Mouse (Mus musculus) intestine, postnatal 0 days (tissue): ENCODE data around the gene Rab3a. TPM values are rescaled to one million over a fixed set of nuclear protein-coding genes. Genes with fewer than 3 reads are reported as not detected.
A peak's percentile ranks its signal among the peaks of the same experiment; 100 is the strongest.

ENCODE experiments used
- ATAC-seq: fragments of 200-750 bp; cut with Nextera tagmentation; 2 replicates; pipeline ENCODE4 v1.8.0; 2017; ENCODE audit warnings: mild to moderate bottlenecking, moderate TSS enrichment, moderate library complexity
- H3K27ac ChIP-seq: fragments of 300-500 bp; sonication (generic); 2 replicates; pipeline ENCODE4 v1.5.1; 2014; ENCODE audit warnings: mild to moderate bottlenecking, low read depth, low read length, moderate library complexity
- H3K27me3 ChIP-seq: fragments of 300-500 bp; sonication (generic); replicated peaks from 2 replicates; pipeline ENCODE4 v1.6.1; 2014; ENCODE audit warnings: low read length, mixed read lengths; ENCODE audit not compliant: control insufficient read depth, insufficient read depth
- H3K36me3 ChIP-seq: fragments of 300-500 bp; sonication (generic); 2 replicates; pipeline ENCODE4 v1.6.1; 2014; ENCODE audit warnings: mild to moderate bottlenecking, moderate library complexity; ENCODE audit not compliant: control insufficient read depth, insufficient read depth
- H3K4me1 ChIP-seq: fragments of 300-500 bp; sonication (generic); replicated peaks from 2 replicates; pipeline ENCODE4 v1.6.1; 2014; ENCODE audit warnings: antibody characterized with exemption, low read length, mixed read lengths; ENCODE audit not compliant: control insufficient read depth, insufficient read depth
- H3K4me2 ChIP-seq: fragments of 300-500 bp; sonication (generic); replicated peaks from 2 replicates; pipeline ENCODE4 v1.6.1; 2014; ENCODE audit warnings: low read depth, mild to moderate bottlenecking, moderate library complexity
- H3K4me3 ChIP-seq: fragments of 300-500 bp; sonication (generic); 2 replicates; pipeline ENCODE4 v1.5.1; 2014; ENCODE audit warnings: low read depth, low read length
- H3K9ac ChIP-seq: fragments of 300-500 bp; sonication (generic); 2 replicates; pipeline ENCODE4 v1.6.1; 2014; ENCODE audit warnings: mild to moderate bottlenecking, low read depth, low read length
- H3K9me3 ChIP-seq: fragments of 300-500 bp; sonication (generic); 2 replicates; pipeline ENCODE4 v1.6.1; 2016; ENCODE audit warnings: mixed run types; ENCODE audit not compliant: control insufficient read depth
- CTCF ChIP-seq: sonication (generic); IDR thresholded peaks from 2 replicates; pipeline ENCODE4 v1.5.1; 2016; ENCODE audit warnings: low read depth, mild to moderate bottlenecking, control low read depth, antibody characterized with exemption, moderate library complexity
- WGBS: fragments of 180-500 bp; shearing (Covaris S2); extraction: QIAGEN DNeasy Blood & Tissue Kit; methylation state at CpG from one replicate; pipeline ENCODE4 v1.1.7; 2014; 5-methylcytosine and 5-hydroxymethylcytosine counted together
- polyA plus RNA-seq: library from polyadenylated mRNA; unstranded; fragments of >200 nt; fragmentation: Nextera tagmentation; extraction: Ambion mirVana; gene quantifications from 2 replicates; pipeline ENCODE4 v1.2.1, GENCODE M21; 2015

The Rab3a gene
- polyA plus RNA-seq, 1 experiment from 2014 or later, result 18.8 TPM

GRCm38 (mm10) chr8:70791975-70792691 is 37.7 kb downstream of the Rab3a start:
- Histone ChIP-seq H3K27ac (peak overlapping the region; percentile 3; the same call in 1 of the 2 replicates), H3K36me3 (peaks cover 20% of the 10 kb centered on the region), H3K27me3 (no peaks in the 10 kb centered on the region), H3K4me3 (peak overlapping the region; percentile 45), H3K4me2 (peak overlapping the region; percentile 67), H3K9ac (peak overlapping the region; percentile 58), H3K4me1 (peaks cover 14% of the 10 kb centered on the region), H3K9me3 (no peaks in the 10 kb centered on the region)
- TF ChIP-seq CTCF, result no peak
- WGBS, result 2% methylated on average over 58 of the region's 58 CpGs
- peak; percentile 62 for ATAC-seq

GRCm38 (mm10) chr8:70792700-70793099 is 38.2 kb downstream of the Rab3a start:
- Histone ChIP-seq H3K4me2 (peak overlapping the region; percentile 67), H3K9me3 (no peaks in the 10 kb centered on the region), H3K4me1 (peaks cover 14% of the 10 kb centered on the region), H3K36me3 (peaks cover 16% of the 10 kb centered on the region; the same call in 1 of the 2 replicates), H3K9ac (no peak overlapping the region), H3K4me3 (peak overlapping the region; percentile 45), H3K27me3 (no peaks in the 10 kb centered on the region), H3K27ac (peak overlapping the region; percentile 3; the same call in 1 of the 2 replicates)
- 0 out of 2 replicates have a peak, but pooled peaks have one; percentile 8 for TF ChIP-seq CTCF
- peak; percentile 52 for ATAC-seq
- WGBS, result 1% methylated on average over 20 of the region's 20 CpGs

GRCm38 (mm10) chr8:70794215-70794614 is 39.7 kb downstream of the Rab3a start:
- no peaks in the 10 kb centered on the region for H3K27me3 ChIP-seq
- H3K9ac ChIP-seq, result no peak overlapping the region
- TF ChIP-seq CTCF, result no peak
- no peak overlapping the region for H3K4me2 ChIP-seq
- H3K36me3 ChIP-seq, result peaks cover 4% of the 10 kb centered on the region; the same call in 1 of the 2 replicates
- no peak for ATAC-seq
- no peak overlapping the region for H3K4me3 ChIP-seq
- peaks cover 17% of the 10 kb centered on the region for H3K4me1 ChIP-seq
- H3K27ac ChIP-seq, result no peak overlapping the region
- 74% methylated on average over 2 of the region's 2 CpGs for WGBS
- H3K9me3 ChIP-seq, result no peaks in the 10 kb centered on the region

- Histone ChIP-seq H3K27me3 (no peaks in the 10 kb centered on the region), H3K4me3 (no peak overlapping the region), H3K27ac (no peak overlapping the region), H3K9ac (no peak overlapping the region), H3K4me1 (peaks cover 17% of the 10 kb centered on the region), H3K4me2 (peak overlapping the region; percentile 90), H3K36me3 (no peaks in the 10 kb centered on the region), H3K9me3 (no peaks in the 10 kb centered on the region)
- TF ChIP-seq CTCF, result peak; percentile 68
- no peak for ATAC-seq
- 86% methylated on average over 2 of the region's 2 CpGs for WGBS
Observed at GRCm38 (mm10) chr8:70795370-70795769, 40.9 kb downstream of the Rab3a start.

GRCm38 (mm10) chr8:70796403-70797080 is 42.1 kb downstream of the Rab3a start:
- no peak for ATAC-seq
- peak overlapping the region; percentile 90 for H3K4me2 ChIP-seq
- H3K4me3 ChIP-seq, result peak overlapping the region; percentile 61
- no peaks in the 10 kb centered on the region for H3K9me3 ChIP-seq
- peak overlapping the region; percentile 76 for H3K27ac ChIP-seq
- no peak for TF ChIP-seq CTCF
- peak overlapping the region; percentile 73 for H3K9ac ChIP-seq
- no peaks in the 10 kb centered on the region for H3K36me3 ChIP-seq
- WGBS, result 2% methylated on average over 54 of the region's 54 CpGs
- no peaks in the 10 kb centered on the region for H3K27me3 ChIP-seq
- peaks cover 11% of the 10 kb centered on the region for H3K4me1 ChIP-seq
